Mouse (Mus musculus) inflammation-experienced regulatory T-cells, adult 6 months (primary cell): ENCODE measurements at regions not wholly inside any gene's neighbourhood (a gene's known extent, or its start where the extent isn't known, plus 50 kb on each side); places are given as distances from the start of the nearest gene placed in this dataset.

Experiments
- ATAC-seq: one replicate; pipeline ENCODE4 v1.8.0; 2017

- no peak for ATAC-seq
Measured at GRCm38 (mm10) chr7:136825647-136826046, 68.8 kb upstream of the Mgmt start.

- no peak for ATAC-seq
Measured at GRCm38 (mm10) chr7:136829621-136830313, 64.6 kb upstream of the Mgmt start.

GRCm38 (mm10) chr7:136832419-136832818 is 62.0 kb upstream of the Mgmt start:
- ATAC-seq: no peak

GRCm38 (mm10) chr7:136838971-136839370 is 55.4 kb upstream of the Mgmt start:
- ATAC-seq: no peak

GRCm38 (mm10) chr7:136840224-136840623 is 54.2 kb upstream of the Mgmt start:
- no peak for ATAC-seq

- ATAC-seq: no peak
Measured at GRCm38 (mm10) chr7:136842751-136843150, 51.7 kb upstream of the Mgmt start.

GRCm38 (mm10) chr7:136844282-136844681 is 50.1 kb upstream of the Mgmt start:
- ATAC-seq: no peak
